Mouse (Mus musculus) cerebellum, postnatal 25 days (tissue): ENCODE results near the gene Ptger3.

ENCODE experiments used
- DNase-seq, 2 experiments: peaks; one replicate each; pipeline ENCODE4 v3.0.0; 2021; ENCODE audit warnings: mixed read lengths in 2 of 2

The Ptger3 gene

DNA sequence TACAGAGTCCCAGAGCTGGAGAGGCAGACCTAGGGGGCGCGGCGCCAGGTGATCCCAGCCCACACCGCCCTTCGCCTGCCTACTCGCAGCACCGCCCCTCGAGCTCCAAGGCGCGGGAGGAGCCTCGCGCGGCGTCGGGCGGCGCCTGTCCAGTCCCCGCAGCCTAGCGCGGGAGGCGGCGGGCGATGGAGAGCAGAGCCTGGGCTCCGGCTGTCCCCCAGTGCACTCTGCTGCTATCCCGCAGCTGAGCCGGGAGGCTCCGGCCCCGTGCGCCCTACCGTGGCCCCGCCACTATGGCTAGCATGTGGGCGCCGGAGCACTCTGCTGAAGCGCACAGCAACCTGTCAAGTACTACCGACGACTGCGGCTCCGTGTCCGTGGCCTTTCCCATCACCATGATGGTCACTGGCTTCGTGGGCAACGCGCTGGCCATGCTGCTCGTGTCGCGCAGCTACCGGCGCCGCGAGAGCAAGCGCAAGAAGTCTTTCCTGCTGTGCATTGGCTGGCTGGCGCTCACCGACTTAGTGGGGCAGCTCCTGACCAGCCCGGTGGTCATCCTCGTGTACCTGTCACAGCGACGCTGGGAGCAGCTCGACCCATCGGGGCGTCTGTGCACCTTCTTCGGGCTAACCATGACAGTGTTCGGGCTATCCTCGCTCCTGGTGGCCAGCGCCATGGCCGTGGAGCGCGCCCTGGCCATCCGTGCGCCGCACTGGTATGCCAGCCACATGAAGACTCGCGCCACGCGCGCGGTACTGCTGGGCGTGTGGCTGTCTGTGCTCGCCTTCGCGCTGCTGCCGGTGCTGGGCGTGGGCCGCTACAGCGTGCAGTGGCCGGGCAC lies at the start of gene Ptger3:
Gene Ptger3 (plus strand): TSS at position 168 of the 841 bp plus-strand sequence.
- DNase-seq: peak; percentile 12 to 21

- DNase-seq: peak in 1 of 2 experiments; percentile 5
Observed at GRCm38 (mm10) chr3:157517992-157518391, 48.7 kb upstream of the Ptger3 start.

DNA sequence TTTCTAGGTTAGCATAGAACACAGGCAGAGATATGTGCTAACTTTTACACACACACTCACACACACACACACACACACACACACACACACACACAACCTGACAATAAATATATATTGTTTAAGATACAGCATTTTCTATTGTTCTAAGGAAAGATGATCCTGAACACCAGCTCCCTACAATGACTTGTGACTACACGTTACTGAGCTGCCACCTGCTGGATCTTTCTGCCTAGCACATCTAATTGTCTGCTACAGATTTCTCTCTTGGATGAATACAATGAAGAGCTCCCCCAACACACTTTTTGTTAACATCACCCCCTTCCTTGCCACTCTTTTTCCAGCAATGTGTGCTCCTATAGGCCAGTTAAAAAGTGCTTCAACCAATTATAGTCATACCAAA lies 46.3 kb upstream of the Ptger3 start:
- DNase-seq: peak; percentile 71 to 83

- no peak for DNase-seq
Observed at GRCm38 (mm10) chr3:157523834-157524233, 42.9 kb upstream of the Ptger3 start.

DNA sequence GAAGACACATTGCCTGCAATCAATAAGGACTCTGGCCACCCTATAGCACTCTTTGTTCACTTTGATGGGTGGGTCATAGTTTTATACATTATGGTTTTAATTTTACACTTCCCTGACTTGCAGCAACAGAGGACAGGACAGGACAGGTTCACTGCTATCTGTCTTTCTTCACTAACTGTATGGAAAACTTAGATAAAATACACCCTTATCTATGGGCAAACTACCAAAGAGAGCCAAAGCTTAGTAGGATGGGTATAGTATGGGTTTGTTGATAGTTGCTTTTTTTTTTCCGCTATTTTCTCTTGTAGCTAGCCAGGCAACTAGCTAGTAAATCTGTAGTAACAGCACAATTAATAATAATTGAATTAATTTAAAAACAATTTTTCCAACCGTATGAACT lies 35.1 kb upstream of the Ptger3 start:
- DNase-seq: no peak

GRCm38 (mm10) chr3:157533964-157534785 lies 32.5 kb upstream of the Ptger3 start, which contains the start of gene Zranb2:
TSS of gene Zranb2 (plus strand) at chr3:157534160.
- peak; percentile 97 to 98 for DNase-seq

GRCm38 (mm10) chr3:157534786-157535415 lies 31.8 kb upstream of the Ptger3 start:
- no peak for DNase-seq

DNA sequence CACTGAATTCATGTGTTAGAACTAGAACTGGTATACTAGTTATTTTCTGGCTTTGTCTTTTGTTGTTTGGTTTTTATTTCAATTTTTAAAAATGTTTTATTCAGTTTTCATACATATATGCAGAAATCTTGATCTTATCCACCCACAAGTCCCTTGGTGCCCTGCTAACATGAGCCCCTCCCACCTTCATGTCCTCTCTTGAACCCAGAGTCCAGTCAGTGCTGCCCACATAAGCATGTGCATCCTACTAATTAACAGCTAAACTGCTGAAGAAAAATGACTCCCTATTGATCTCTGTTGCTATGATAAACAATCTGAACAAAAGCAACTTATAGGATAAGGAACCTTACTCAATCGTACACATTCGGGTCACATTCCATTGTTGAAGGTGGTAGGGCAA lies 17.4 kb upstream of the Ptger3 start:
- no peak for DNase-seq

- DNase-seq: no peak
Observed at GRCm38 (mm10) chr3:157549758-157550600, 16.7 kb upstream of the Ptger3 start.

DNA sequence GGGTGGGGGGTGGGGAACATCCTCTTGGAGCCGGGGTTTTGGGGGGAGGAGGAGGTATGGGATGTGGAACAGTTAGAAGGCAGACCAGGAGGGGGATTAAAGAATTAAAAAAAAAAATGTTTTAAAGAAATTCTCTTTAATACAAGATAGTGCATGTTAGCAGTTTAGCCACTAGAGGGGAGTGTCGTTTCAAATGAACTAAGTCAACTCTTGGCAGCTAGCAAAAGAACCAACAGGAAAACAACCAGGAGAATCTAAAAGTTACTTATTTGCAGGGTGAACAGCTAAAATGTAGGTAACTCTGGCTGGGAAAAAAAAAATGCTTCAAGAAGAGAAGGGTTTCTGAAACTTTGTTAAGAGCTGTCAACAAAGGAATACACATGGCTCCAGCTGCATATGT lies 1.5 kb upstream of the Ptger3 start:
- no peak for DNase-seq

GRCm38 (mm10) chr3:157567566-157568132 lies 957 bp downstream of the Ptger3 start:
- DNase-seq: peak in 1 of 2 experiments; percentile 5

DNA sequence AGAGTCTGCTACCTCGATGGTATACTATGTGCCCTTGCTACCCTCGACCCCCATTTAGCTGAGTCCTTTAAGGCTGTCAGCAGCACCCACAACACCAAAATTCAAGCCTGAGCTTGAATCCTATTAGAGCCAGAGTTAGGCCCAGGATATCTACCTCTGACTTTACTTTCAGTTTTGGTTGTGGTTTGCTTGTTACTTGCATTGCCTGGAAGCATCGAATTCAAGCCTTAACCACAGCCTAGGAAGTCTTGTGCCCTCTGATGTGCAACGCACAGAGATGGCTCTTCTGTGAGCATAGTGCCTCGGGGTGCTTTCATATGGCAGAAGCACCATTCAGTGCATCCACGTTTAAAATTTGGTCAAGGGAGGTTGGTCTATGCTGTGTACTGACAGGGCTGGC lies 5.3 kb downstream of the Ptger3 start:
- no peak for DNase-seq

DNA sequence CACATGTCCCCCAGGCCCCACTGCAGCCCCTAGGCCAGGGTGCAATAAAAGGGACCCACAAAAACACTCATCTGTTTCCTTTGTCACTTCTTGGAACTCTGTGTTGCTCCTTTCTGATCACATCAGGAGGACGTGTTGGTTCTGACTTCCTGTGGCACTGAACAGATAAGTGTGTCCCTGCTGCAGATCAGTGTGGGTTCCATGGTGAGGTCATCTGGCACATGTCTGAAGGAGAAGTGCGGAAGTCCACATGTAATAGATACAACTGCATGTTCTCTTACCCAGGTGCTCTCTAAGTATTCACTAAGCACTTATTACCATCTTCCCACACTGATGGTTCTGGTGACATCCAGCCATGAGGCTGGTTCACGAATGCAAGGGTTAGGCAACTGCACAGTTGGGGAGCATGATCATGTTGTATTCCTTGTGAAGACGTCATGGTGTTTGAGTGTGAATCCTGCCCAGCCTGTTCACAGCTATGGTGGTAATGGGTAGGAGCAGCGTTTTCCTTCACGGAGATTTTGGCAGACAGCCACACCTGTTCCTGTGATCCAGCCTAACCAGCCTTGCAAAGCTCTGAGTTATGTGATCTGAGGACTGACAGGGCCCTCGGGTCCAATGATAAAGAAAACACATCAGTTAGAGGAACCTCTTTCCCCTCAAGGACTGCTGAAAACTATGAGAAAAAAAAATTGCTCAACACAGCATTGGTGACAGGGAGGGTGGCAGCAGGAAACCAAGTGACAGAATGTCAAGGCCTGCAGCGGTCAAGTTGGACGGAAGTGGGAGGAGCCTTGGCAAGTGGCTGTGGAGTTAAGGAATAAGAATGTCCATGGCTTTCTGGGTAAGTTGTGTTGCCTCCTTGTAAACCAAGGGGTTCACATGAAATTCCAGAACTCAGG lies 9.0 kb downstream of the Ptger3 start:
- no peak for DNase-seq

- DNase-seq: no peak
Observed at GRCm38 (mm10) chr3:157576343-157576722, 9.6 kb downstream of the Ptger3 start.

- no peak for DNase-seq
Observed at GRCm38 (mm10) chr3:157576862-157577261, 10.2 kb downstream of the Ptger3 start.

DNA sequence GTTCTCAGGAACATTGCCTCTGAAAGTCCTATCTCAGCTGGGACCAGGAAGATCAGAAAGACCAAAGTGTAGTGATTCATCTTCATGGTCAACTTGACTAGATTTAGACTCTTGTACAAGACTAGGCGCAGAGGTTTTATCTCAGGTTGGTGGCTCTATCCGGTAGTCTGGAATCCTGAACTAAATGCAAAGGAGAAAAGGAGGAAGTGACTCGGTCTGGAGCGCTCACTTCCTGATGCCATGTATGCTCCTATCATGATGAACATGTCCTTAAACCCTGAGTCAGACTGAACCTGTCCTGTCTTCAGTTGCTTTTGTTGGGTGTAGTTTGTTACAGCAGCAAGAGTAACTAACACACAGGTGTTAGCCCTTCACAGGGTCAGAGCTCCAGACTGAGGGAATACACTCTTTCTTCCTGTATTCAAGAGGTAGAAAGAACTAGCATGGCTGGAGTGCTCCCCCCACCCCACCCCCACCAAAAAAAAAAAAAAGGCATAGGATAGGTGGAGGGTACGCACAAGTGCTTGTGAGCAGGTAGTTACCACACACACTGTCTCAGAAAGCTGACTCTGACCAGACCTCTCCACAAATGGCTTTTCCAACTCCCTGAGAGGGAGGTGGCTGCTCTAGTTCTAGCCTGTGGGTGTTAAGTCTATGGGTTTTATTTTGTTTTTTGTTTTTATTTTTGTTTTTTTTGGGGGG lies 11.9 kb downstream of the Ptger3 start:
- DNase-seq: no peak

DNA sequence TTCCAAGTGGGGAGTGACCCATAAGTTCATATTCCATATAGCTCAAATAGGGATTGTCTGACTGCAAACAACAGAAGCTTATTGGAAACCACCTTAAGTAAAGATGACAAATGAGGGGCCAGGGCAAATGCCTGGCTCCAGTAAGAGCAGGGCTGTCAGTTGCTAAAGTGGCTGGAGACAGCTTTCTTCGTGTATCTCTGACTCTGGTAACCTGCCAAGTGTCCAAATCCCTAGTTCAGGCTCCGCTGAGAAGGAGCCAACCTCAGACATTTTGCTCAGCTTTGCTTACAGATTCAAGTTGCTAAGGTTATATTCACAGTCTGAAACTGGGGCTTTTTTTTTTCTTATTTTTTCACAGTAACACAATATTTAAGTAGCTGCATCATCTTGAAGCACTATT lies 12.7 kb downstream of the Ptger3 start:
- no peak for DNase-seq

GRCm38 (mm10) chr3:157580299-157580698 lies 13.6 kb downstream of the Ptger3 start:
- no peak for DNase-seq

DNA sequence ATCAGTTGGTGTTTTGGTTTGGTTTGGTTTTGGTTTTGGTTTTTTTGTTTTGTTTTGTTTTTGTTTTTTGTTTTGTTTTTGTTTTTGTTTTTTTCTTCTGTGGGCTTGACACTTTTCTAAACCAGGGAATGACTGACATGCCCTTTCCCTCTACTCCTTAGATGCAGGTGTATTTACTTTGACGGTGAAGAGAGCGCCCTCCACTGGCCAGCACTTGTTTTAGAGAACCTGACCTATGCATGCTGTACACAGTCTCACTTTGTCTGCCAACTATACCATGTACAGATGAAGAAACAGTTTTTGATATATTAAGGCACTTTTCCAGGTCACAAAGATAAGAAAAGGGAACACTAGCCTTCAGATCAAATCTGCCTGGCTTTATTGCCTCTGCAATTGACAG lies 15.1 kb downstream of the Ptger3 start:
- no peak for DNase-seq
